Mouse (Mus musculus) hindbrain, embryonic 11.5 days (tissue): ENCODE data around the gene Trim28. TPM values are rescaled to one million over a fixed set of nuclear protein-coding genes. Genes with fewer than 3 reads are reported as not detected.
A peak's percentile ranks its signal among the peaks of the same experiment; 100 is the strongest.

Experiments
- ATAC-seq: fragments of 200-750 bp; cut with Nextera tagmentation; 2 replicates; pipeline ENCODE4 v1.8.0; 2017; ENCODE audit warnings: mild to moderate bottlenecking, moderate TSS enrichment, moderate library complexity; ENCODE audit not compliant: low FRiP score
- DNase-seq: peaks from one replicate; pipeline ENCODE4 v3.0.0-alpha.2; 2015; ENCODE audit warnings: low spot score
- H3K27ac ChIP-seq: fragments of 300-500 bp; sonication (generic); 2 replicates; pipeline ENCODE4 v1.5.1; 2014; ENCODE audit warnings: mild to moderate bottlenecking, low read depth, low read length
- H3K27me3 ChIP-seq: fragments of 300-500 bp; sonication (generic); 2 replicates; pipeline ENCODE4 v1.6.1; 2014; ENCODE audit warnings: mild to moderate bottlenecking, low read length, moderate library complexity, mixed read lengths; ENCODE audit not compliant: control insufficient read depth, insufficient read depth
- H3K36me3 ChIP-seq: fragments of 300-500 bp; sonication (generic); 2 replicates; pipeline ENCODE4 v1.6.1; 2014; ENCODE audit warnings: mild to moderate bottlenecking, low read length, moderate library complexity, mixed read lengths; ENCODE audit not compliant: control insufficient read depth, insufficient read depth
- H3K4me1 ChIP-seq: fragments of 300-500 bp; sonication (generic); replicated peaks from 2 replicates; pipeline ENCODE4 v1.6.1; 2014; ENCODE audit warnings: low read length, mixed read lengths; ENCODE audit not compliant: control insufficient read depth, insufficient read depth
- H3K4me2 ChIP-seq: fragments of 300-500 bp; sonication (generic); replicated peaks from 2 replicates; pipeline ENCODE4 v1.6.1; 2014; ENCODE audit warnings: mild to moderate bottlenecking, low read depth, low read length
- H3K4me3 ChIP-seq: fragments of 300-500 bp; sonication (generic); 2 replicates; pipeline ENCODE4 v1.5.1; 2014; ENCODE audit warnings: low read depth, low read length
- H3K9ac ChIP-seq: fragments of 300-500 bp; sonication (generic); 2 replicates; pipeline ENCODE4 v1.6.1; 2014; ENCODE audit warnings: low read depth, low read length
- H3K9me3 ChIP-seq: fragments of 300-500 bp; sonication (generic); 2 replicates; pipeline ENCODE4 v1.6.1; 2016; ENCODE audit warnings: low read length; ENCODE audit not compliant: control insufficient read depth
- WGBS: fragments of 180-500 bp; shearing (Covaris S2); extraction: QIAGEN DNeasy Blood & Tissue Kit; methylation state at CpG from one replicate; pipeline ENCODE4 v1.1.7; 2014; 5-methylcytosine and 5-hydroxymethylcytosine counted together
- polyA plus RNA-seq: library from polyadenylated mRNA; unstranded; fragments of >200 nt; fragmentation: Nextera tagmentation; extraction: Ambion mirVana; gene quantifications from 2 replicates; pipeline ENCODE4 v1.2.1, GENCODE M21; 2014

Gene Trim28
- polyA plus RNA-seq, 1 experiment from 2014 or later = 438 TPM

- H3K27me3 ChIP-seq = no peaks in the 10 kb centered on the region
- no peaks in the 10 kb centered on the region for H3K9me3 ChIP-seq
- H3K4me3 ChIP-seq = no peak overlapping the region
- no peak for ATAC-seq
- no peak overlapping the region for H3K9ac ChIP-seq
- no peak overlapping the region for H3K4me2 ChIP-seq
- no peak overlapping the region for H3K27ac ChIP-seq
- H3K36me3 ChIP-seq = no peaks in the 10 kb centered on the region
- H3K4me1 ChIP-seq = no peaks in the 10 kb centered on the region
- WGBS = 85% methylated on average over 8 of the region's 8 CpGs
- no peak for DNase-seq
These were observed 11.3 kb upstream of the Trim28 start for GRCm38 (mm10) chr7:12987409-12988189.

GRCm38 (mm10) chr7:12992222-12992621 is 6.7 kb upstream of the Trim28 start:
- ATAC-seq = no peak
- Histone ChIP-seq H3K27ac (no peak overlapping the region), H3K9me3 (no peaks in the 10 kb centered on the region), H3K36me3 (no peaks in the 10 kb centered on the region), H3K4me3 (no peak overlapping the region), H3K4me1 (no peaks in the 10 kb centered on the region), H3K9ac (no peak overlapping the region), H3K4me2 (no peak overlapping the region), H3K27me3 (no peaks in the 10 kb centered on the region)
- DNase-seq = peak; percentile 23
- 7% methylated on average over 3 of the region's 3 CpGs for WGBS

- no peak for DNase-seq
- no peak overlapping the region for H3K4me3 ChIP-seq
- no peak for ATAC-seq
- H3K9ac ChIP-seq = no peak overlapping the region
- no peak overlapping the region for H3K4me2 ChIP-seq
- H3K36me3 ChIP-seq = no peaks in the 10 kb centered on the region
- no peaks in the 10 kb centered on the region for H3K27me3 ChIP-seq
- H3K4me1 ChIP-seq = no peaks in the 10 kb centered on the region
- H3K9me3 ChIP-seq = no peaks in the 10 kb centered on the region
- WGBS = 92% methylated on average over 10 of the region's 10 CpGs
- H3K27ac ChIP-seq = no peak overlapping the region
These were observed 5.8 kb upstream of the Trim28 start for GRCm38 (mm10) chr7:12993148-12993547.

GRCm38 (mm10) chr7:12995862-12996261 is 3.1 kb upstream of the Trim28 start:
- Histone ChIP-seq H3K4me2 (no peak overlapping the region), H3K36me3 (no peaks in the 10 kb centered on the region), H3K27ac (no peak overlapping the region), H3K9me3 (no peaks in the 10 kb centered on the region), H3K4me3 (no peak overlapping the region), H3K4me1 (no peaks in the 10 kb centered on the region), H3K9ac (no peak overlapping the region), H3K27me3 (no peaks in the 10 kb centered on the region)
- ATAC-seq = no peak
- DNase-seq = no peak

GRCm38 (mm10) chr7:12997230-12997629 is 1.7 kb upstream of the Trim28 start:
- ATAC-seq = no peak
- 75% methylated on average over 5 of the region's 5 CpGs for WGBS

GRCm38 (mm10) chr7:12998053-12998452 is 861 bp upstream of the Trim28 start, which contains the start of gene Slc27a5:
Slc27a5 (minus strand) TSS chr7:12998192.
- H3K36me3 ChIP-seq = no peaks in the 10 kb centered on the region

More at GRCm38 (mm10) chr7:12997230-12997629, 1.7 kb upstream of the Trim28 start:
- Histone ChIP-seq H3K9me3 (no peaks in the 10 kb centered on the region), H3K27me3 (no peaks in the 10 kb centered on the region), H3K4me3 (no peak overlapping the region), H3K4me1 (no peaks in the 10 kb centered on the region), H3K27ac (no peak overlapping the region), H3K9ac (no peak overlapping the region), H3K4me2 (no peak overlapping the region), H3K36me3 (no peaks in the 10 kb centered on the region)
- no peak for DNase-seq

GRCm38 (mm10) chr7:13001584-13001983 is 2.7 kb downstream of the Trim28 start:
- Histone ChIP-seq H3K36me3 (peaks cover 6% of the 10 kb centered on the region; the same call in 1 of the 2 replicates), H3K4me3 (no peak overlapping the region), H3K27ac (no peak overlapping the region), H3K4me1 (no peaks in the 10 kb centered on the region), H3K9me3 (no peaks in the 10 kb centered on the region), H3K4me2 (no peak overlapping the region), H3K27me3 (no peaks in the 10 kb centered on the region), H3K9ac (no peak overlapping the region)
- 70% methylated on average over 1 of the region's 1 CpGs for WGBS
- ATAC-seq (no peak), DNase-seq (no peak)

More at GRCm38 (mm10) chr7:12998053-12998452, 861 bp upstream of the Trim28 start, which contains the start of gene Slc27a5:
- H3K27me3 ChIP-seq = no peaks in the 10 kb centered on the region
- 82% methylated on average over 5 of the region's 5 CpGs for WGBS
- H3K4me3 ChIP-seq = no peak within 1 kb of the TSS
- no peaks in the 10 kb centered on the region for H3K4me1 ChIP-seq
- no peak for ATAC-seq
- DNase-seq = no peak
- no peak within 1 kb of the TSS for H3K27ac ChIP-seq
- H3K9me3 ChIP-seq = no peaks in the 10 kb centered on the region
- H3K9ac ChIP-seq = no peak within 1 kb of the TSS
- no peak within 1 kb of the TSS for H3K4me2 ChIP-seq

- ATAC-seq (no peak), DNase-seq (no peak)
- H3K4me3 ChIP-seq = no peak overlapping the region
- H3K9me3 ChIP-seq = no peaks in the 10 kb centered on the region
- 73% methylated on average over 5 of the region's 5 CpGs for WGBS
- H3K9ac ChIP-seq = no peak overlapping the region
- H3K27me3 ChIP-seq = peaks cover 7% of the 10 kb centered on the region
- no peak overlapping the region for H3K4me2 ChIP-seq
- peaks cover 6% of the 10 kb centered on the region; the same call in 1 of the 2 replicates for H3K36me3 ChIP-seq
- H3K27ac ChIP-seq = no peak overlapping the region
- H3K4me1 ChIP-seq = no peaks in the 10 kb centered on the region; the same call in 1 of the 2 replicates
These were observed 4.5 kb downstream of the Trim28 start for GRCm38 (mm10) chr7:13003380-13003779.

GRCm38 (mm10) chr7:13006011-13006410 is 7.1 kb downstream of the Trim28 start:
- DNase-seq = no peak
- Histone ChIP-seq H3K4me3 (no peak overlapping the region), H3K27ac (no peak overlapping the region), H3K9ac (no peak overlapping the region), H3K27me3 (peaks cover 7% of the 10 kb centered on the region), H3K9me3 (no peaks in the 10 kb centered on the region), H3K4me2 (no peak overlapping the region), H3K36me3 (peaks cover 6% of the 10 kb centered on the region; the same call in 1 of the 2 replicates), H3K4me1 (peaks cover 2% of the 10 kb centered on the region; the same call in 1 of the 2 replicates)
- no peak for ATAC-seq
- WGBS = 88% methylated on average over 17 of the region's 17 CpGs
